Mouse (Mus musculus) heart, postnatal 0 days (tissue): ENCODE data around the gene Angptl2. TPM values are rescaled to one million over a fixed set of nuclear protein-coding genes. Genes with fewer than 3 reads are reported as not detected.
A peak's percentile ranks its signal among the peaks of the same experiment; 100 is the strongest.

Source experiments
- ATAC-seq: fragments of 200-750 bp; cut with Nextera tagmentation; 2 replicates; pipeline ENCODE4 v1.8.0; 2017; ENCODE audit warnings: low read depth, moderate number of reproducible peaks, moderate library complexity; ENCODE audit not compliant: insufficient read depth
- DNase-seq: peaks from one replicate; pipeline ENCODE4 v3.0.0-alpha.2; 2016; ENCODE audit warnings: low spot score
- H3K27ac ChIP-seq: fragments of 300-500 bp; sonication (generic); 2 replicates; pipeline ENCODE4 v1.5.1; 2014; ENCODE audit warnings: low read depth, mild to moderate bottlenecking
- H3K27me3 ChIP-seq: fragments of 300-500 bp; sonication (generic); 2 replicates; pipeline ENCODE4 v1.6.1; 2014; ENCODE audit warnings: low read length, mixed read lengths; ENCODE audit not compliant: control insufficient read depth, insufficient read depth
- H3K36me3 ChIP-seq: fragments of 300-500 bp; sonication (generic); replicated peaks from 2 replicates; pipeline ENCODE4 v1.6.1; 2014; ENCODE audit warnings: low read length, mixed read lengths; ENCODE audit not compliant: control insufficient read depth, insufficient read depth
- H3K4me1 ChIP-seq: fragments of 300-500 bp; sonication (generic); 2 replicates; pipeline ENCODE4 v1.6.1; 2014; ENCODE audit warnings: antibody characterized with exemption; ENCODE audit not compliant: control insufficient read depth, insufficient read depth
- H3K4me2 ChIP-seq: fragments of 300-500 bp; sonication (generic); 2 replicates; pipeline ENCODE4 v1.6.1; 2014; ENCODE audit warnings: low read depth, mild to moderate bottlenecking, low read length, moderate library complexity
- H3K4me3 ChIP-seq: fragments of 300-500 bp; sonication (generic); 2 replicates; pipeline ENCODE4 v1.5.1; 2014; ENCODE audit warnings: low read depth, low read length
- H3K9ac ChIP-seq: fragments of 300-500 bp; sonication (generic); replicated peaks from 2 replicates; pipeline ENCODE4 v1.6.1; 2014; ENCODE audit warnings: low read depth, low read length, mixed read lengths
- H3K9me3 ChIP-seq: fragments of 300-500 bp; sonication (generic); replicated peaks from 2 replicates; pipeline ENCODE4 v1.6.1; 2016; ENCODE audit warnings: low read length; ENCODE audit not compliant: control insufficient read depth
- CTCF ChIP-seq: IDR thresholded peaks from 2 replicates; pipeline ENCODE4 v1.5.1; 2016; ENCODE audit warnings: antibody characterized with exemption, control low read depth, low read depth
- EP300 ChIP-seq: IDR thresholded peaks from 2 replicates; pipeline ENCODE4 v1.6.1; 2016; ENCODE audit warnings: antibody characterized with exemption, low read depth
- WGBS: fragments of 180-500 bp; shearing (Covaris S2); extraction: QIAGEN DNeasy Blood & Tissue Kit; methylation state at CpG from one replicate; pipeline ENCODE4 v1.1.7; 2014; 5-methylcytosine and 5-hydroxymethylcytosine counted together
- polyA plus RNA-seq: library from polyadenylated mRNA; unstranded; fragments of >200 nt; fragmentation: Nextera tagmentation; extraction: Ambion mirVana; gene quantifications from 2 replicates; pipeline ENCODE4 v1.2.1, GENCODE M21; 2015
- total RNA-seq: library from RNA; depleted of rRNA; stranded (reverse); fragments of >200 nt; gene quantifications from 2 replicates; pipeline ENCODE4 v1.2.3, GENCODE M21; 2014; ENCODE audit warnings: low replicate concordance; rRNA removed

Angptl2 gene
- total RNA-seq (124 and 149 TPM in 2 replicates), polyA plus RNA-seq (58.0 and 66.5 TPM in 2 replicates)

GRCm38 (mm10) chr2:33215700-33216509, at the start of gene Angptl2:
Angptl2 (plus strand) TSS chr2:33216069.
- H3K27ac ChIP-seq = peak within 1 kb of the TSS; percentile 90
- peak within 1 kb of the TSS; percentile 80 for H3K9ac ChIP-seq
- WGBS = 2% methylated on average over 22 of the region's 22 CpGs
- ATAC-seq = peak; percentile 94
- peak; percentile 93 for DNase-seq
- no peak for TF ChIP-seq CTCF
- TF ChIP-seq EP300 = no peak
- peak within 1 kb of the TSS; percentile 62 for H3K4me3 ChIP-seq
- no peaks in the 10 kb centered on the region for H3K9me3 ChIP-seq
- H3K27me3 ChIP-seq = no peaks in the 10 kb centered on the region
- H3K4me2 ChIP-seq = peak within 1 kb of the TSS; percentile 78
- peaks cover 28% of the 10 kb centered on the region for H3K4me1 ChIP-seq
- no peaks in the 10 kb centered on the region for H3K36me3 ChIP-seq

GRCm38 (mm10) chr2:33167060-33167459, 48.8 kb upstream of the Angptl2 start:
- no peak overlapping the region for H3K4me2 ChIP-seq
- ATAC-seq = no peak
- no peak overlapping the region for H3K9ac ChIP-seq
- no peak overlapping the region for H3K27ac ChIP-seq
- peaks cover 4% of the 10 kb centered on the region; the same call in 1 of the 2 replicates for H3K36me3 ChIP-seq
- DNase-seq = no peak
- no peaks in the 10 kb centered on the region for H3K27me3 ChIP-seq
- no peak for TF ChIP-seq CTCF
- 79% methylated on average over 3 of the region's 3 CpGs for WGBS
- H3K4me1 ChIP-seq = peaks cover 19% of the 10 kb centered on the region
- no peaks in the 10 kb centered on the region for H3K9me3 ChIP-seq
- no peak overlapping the region for H3K4me3 ChIP-seq

- Histone ChIP-seq H3K27me3 (no peaks in the 10 kb centered on the region), H3K9me3 (no peaks in the 10 kb centered on the region), H3K9ac (no peak overlapping the region), H3K4me1 (peaks cover 35% of the 10 kb centered on the region), H3K36me3 (peaks cover 4% of the 10 kb centered on the region; the same call in 1 of the 2 replicates), H3K4me2 (no peak overlapping the region), H3K27ac (no peak overlapping the region), H3K4me3 (no peak overlapping the region)
- TF ChIP-seq CTCF = no peak
- no peak for TF ChIP-seq EP300
- 74% methylated on average over 6 of the region's 6 CpGs for WGBS
- no peak for ATAC-seq
- DNase-seq = no peak
Observed at GRCm38 (mm10) chr2:33169445-33169844, 46.4 kb upstream of the Angptl2 start.

- H3K9me3 ChIP-seq = no peaks in the 10 kb centered on the region
- no peak overlapping the region for H3K27ac ChIP-seq
- no peaks in the 10 kb centered on the region for H3K27me3 ChIP-seq
- no peak for ATAC-seq
- no peak overlapping the region for H3K4me3 ChIP-seq
- TF ChIP-seq EP300 (no peak), CTCF (no peak)
- WGBS = 80% methylated on average over 10 of the region's 10 CpGs
- H3K36me3 ChIP-seq = peaks cover 4% of the 10 kb centered on the region; the same call in 1 of the 2 replicates
- no peak for DNase-seq
- H3K4me1 ChIP-seq = peaks cover 22% of the 10 kb centered on the region; the same call in 1 of the 2 replicates
- no peak overlapping the region for H3K4me2 ChIP-seq
- no peak overlapping the region for H3K9ac ChIP-seq
Observed at GRCm38 (mm10) chr2:33170777-33171565, 44.9 kb upstream of the Angptl2 start.

GRCm38 (mm10) chr2:33173126-33173525, 42.7 kb upstream of the Angptl2 start:
- H3K27ac ChIP-seq = peak overlapping the region; percentile 1; the same call in 1 of the 2 replicates
- DNase-seq = no peak
- no peak for TF ChIP-seq CTCF
- no peak for TF ChIP-seq EP300
- no peak overlapping the region for H3K4me2 ChIP-seq
- ATAC-seq = no peak
- H3K9me3 ChIP-seq = no peaks in the 10 kb centered on the region
- H3K36me3 ChIP-seq = no peaks in the 10 kb centered on the region; the same call in 1 of the 2 replicates
- WGBS = 59% methylated on average over 10 of the region's 10 CpGs
- no peak overlapping the region for H3K9ac ChIP-seq
- H3K27me3 ChIP-seq = no peaks in the 10 kb centered on the region
- peaks cover 26% of the 10 kb centered on the region; the same call in 1 of the 2 replicates for H3K4me1 ChIP-seq
- H3K4me3 ChIP-seq = no peak overlapping the region
